Mouse (Mus musculus) brown adipose tissue, adult 24 weeks (tissue): Measurements from ENCODE around the gene Npas2. TPM values are rescaled to one million over a fixed set of nuclear protein-coding genes. Genes with fewer than 3 reads are reported as not detected.
A peak's percentile ranks its signal among the peaks of the same experiment; 100 is the strongest.

Experiments used
- H3K27ac ChIP-seq: fragments of 200-500 bp; replicated peaks from 2 replicates; pipeline ENCODE4 v1.5.1; 2012; ENCODE audit warnings: low read depth, mild to moderate bottlenecking, low read length
- H3K4me1 ChIP-seq: fragments of 200-500 bp; 2 replicates; pipeline ENCODE4 v1.6.1; 2012; ENCODE audit warnings: low read length, mixed read lengths; ENCODE audit not compliant: control insufficient read depth, insufficient read depth, insufficient read length
- H3K4me3 ChIP-seq: fragments of 200-500 bp; 2 replicates; pipeline ENCODE4 v1.5.1; 2012; ENCODE audit warnings: low read depth, mild to moderate bottlenecking, low read length, moderate library complexity; ENCODE audit not compliant: insufficient read depth
- polyA plus RNA-seq: library from polyadenylated mRNA; stranded (reverse); fragments of >200 nt; gene quantifications from 2 replicates; pipeline ENCODE4 v1.2.4, GENCODE M21; 2012; ENCODE audit not compliant: missing spikeins, insufficient read depth, insufficient read length

Npas2 gene
- polyA plus RNA-seq, 1 experiment, result 0.95 TPM

GRCm38 (mm10) chr1:39349427-39349826, 155.9 kb downstream of the Npas2 start:
- Histone ChIP-seq H3K4me1 (no peaks in the 10 kb centered on the region), H3K27ac (no peak overlapping the region), H3K4me3 (no peak overlapping the region)

GRCm38 (mm10) chr1:39361754-39362514, 168.4 kb downstream of the Npas2 start:
- no peak overlapping the region for H3K4me3 ChIP-seq
- H3K4me1 ChIP-seq, result no peaks in the 10 kb centered on the region; the same call in 1 of the 2 replicates
- H3K27ac ChIP-seq, result no peak overlapping the region

GRCm38 (mm10) chr1:39362515-39362893, 169.0 kb downstream of the Npas2 start:
- no peak overlapping the region for H3K27ac ChIP-seq
- no peak overlapping the region for H3K4me3 ChIP-seq
- no peaks in the 10 kb centered on the region; the same call in 1 of the 2 replicates for H3K4me1 ChIP-seq

- Histone ChIP-seq H3K4me1 (no peaks in the 10 kb centered on the region; the same call in 1 of the 2 replicates), H3K4me3 (no peak overlapping the region), H3K27ac (no peak overlapping the region)
These were observed 172.0 kb downstream of the Npas2 start for GRCm38 (mm10) chr1:39365562-39365961.

GRCm38 (mm10) chr1:39367045-39367444, 173.5 kb downstream of the Npas2 start:
- H3K4me1 ChIP-seq, result no peaks in the 10 kb centered on the region; the same call in 1 of the 2 replicates
- peak overlapping the region; percentile 79 for H3K4me3 ChIP-seq
- peak overlapping the region; percentile 61; the same call in 1 of the 2 replicates for H3K27ac ChIP-seq

- peak within 1 kb of the TSS; percentile 87 for H3K4me3 ChIP-seq
- H3K27ac ChIP-seq, result peak within 1 kb of the TSS; percentile 61
- H3K4me1 ChIP-seq, result no peaks in the 10 kb centered on the region; the same call in 1 of the 2 replicates
These were observed 174.2 kb downstream of the Npas2 start, which contains the start of gene Rpl31 for GRCm38 (mm10) chr1:39367601-39368266. Gene Rpl31 (plus strand): TSS chr1:39367842.

- Histone ChIP-seq H3K4me3 (peak overlapping the region; percentile 87), H3K27ac (peak overlapping the region; percentile 45), H3K4me1 (no peaks in the 10 kb centered on the region; the same call in 1 of the 2 replicates)
These were observed 174.8 kb downstream of the Npas2 start for GRCm38 (mm10) chr1:39368267-39368841.

GRCm38 (mm10) chr1:39370431-39370830, 176.9 kb downstream of the Npas2 start:
- Histone ChIP-seq H3K27ac (no peak overlapping the region), H3K4me3 (no peak overlapping the region), H3K4me1 (no peaks in the 10 kb centered on the region; the same call in 1 of the 2 replicates)

- H3K4me1 ChIP-seq, result no peaks in the 10 kb centered on the region
- no peak overlapping the region for H3K27ac ChIP-seq
- no peak overlapping the region for H3K4me3 ChIP-seq
These were observed 178.8 kb downstream of the Npas2 start for GRCm38 (mm10) chr1:39372220-39372843.

- no peaks in the 10 kb centered on the region for H3K4me1 ChIP-seq
- no peak overlapping the region for H3K4me3 ChIP-seq
- H3K27ac ChIP-seq, result no peak overlapping the region
These were observed 179.8 kb downstream of the Npas2 start for GRCm38 (mm10) chr1:39373378-39373777.

- Histone ChIP-seq H3K27ac (no peak overlapping the region), H3K4me3 (no peak overlapping the region), H3K4me1 (no peaks in the 10 kb centered on the region)
These were observed 180.8 kb downstream of the Npas2 start for GRCm38 (mm10) chr1:39374231-39374809.

- no peak overlapping the region for H3K4me3 ChIP-seq
- H3K27ac ChIP-seq, result no peak overlapping the region
- H3K4me1 ChIP-seq, result no peaks in the 10 kb centered on the region
These were observed 182.6 kb downstream of the Npas2 start for GRCm38 (mm10) chr1:39376121-39376520.

GRCm38 (mm10) chr1:39376726-39377240, 183.3 kb downstream of the Npas2 start:
- Histone ChIP-seq H3K27ac (no peak overlapping the region), H3K4me1 (no peaks in the 10 kb centered on the region), H3K4me3 (no peak overlapping the region)

GRCm38 (mm10) chr1:39378540-39378939, 185.0 kb downstream of the Npas2 start:
- H3K27ac ChIP-seq, result no peak overlapping the region

More at GRCm38 (mm10) chr1:39378540-39378939, 185.0 kb downstream of the Npas2 start:
- Histone ChIP-seq H3K4me1 (no peaks in the 10 kb centered on the region), H3K4me3 (no peak overlapping the region)
